Mouse (Mus musculus) olfactory bulb, adult 2 months (tissue): ENCODE measurements around the gene Abraxas2.

Experiments
- CTCF ChIP-seq: fragments of 200-500 bp; IDR thresholded peaks from 2 replicates; pipeline ENCODE4 v1.5.1; 2012; ENCODE audit warnings: low read depth, mild to moderate bottlenecking, low read length, moderate library complexity; ENCODE audit not compliant: insufficient read depth
- POLR2A ChIP-seq: fragments of 200-500 bp; IDR thresholded peaks from 2 replicates; pipeline ENCODE4 v1.6.1; 2012; ENCODE audit warnings: mild to moderate bottlenecking, low read depth, low read length, moderate library complexity; ENCODE audit not compliant: insufficient read depth

- TF ChIP-seq POLR2A (no peak), CTCF (no peak)
Observed at GRCm38 (mm10) chr7:132823832-132824231, 35.2 kb upstream of the Abraxas2 start.
